Mouse (Mus musculus) CH12.LX (cell line): ENCODE measurements around the gene Dhx16. TPM values are rescaled to one million over a fixed set of nuclear protein-coding genes. Genes with fewer than 3 reads are reported as not detected.

Experiments used
- DNase-seq: peaks from one replicate; pipeline ENCODE4 v3.0.0-alpha.2; 2013; ENCODE audit errors: extremely low read depth
- H3K27ac ChIP-seq: 2 replicates; pipeline ENCODE4 v1.5.1; 2012; ENCODE audit warnings: low read depth, mild to moderate bottlenecking, control low read depth, moderate library complexity; ENCODE audit not compliant: insufficient read depth
- H3K27me3 ChIP-seq: replicated peaks from 2 replicates; pipeline ENCODE3; 2012; ENCODE audit warnings: inconsistent platforms
- H3K36me3 ChIP-seq, 2 experiments: replicated peaks in 1 of 2; 2 replicates each; pipeline versions ENCODE3 to v1.6.1; 2012; ENCODE audit warnings: inconsistent platforms in 1 of 2, low read length in 1 of 2, mild to moderate bottlenecking in 1 of 2, mixed read lengths in 1 of 2, moderate library complexity in 1 of 2; ENCODE audit not compliant: control insufficient read depth in 1 of 2, insufficient read depth in 1 of 2
- H3K4me1 ChIP-seq, 2 experiments: 2 replicates each; pipeline ENCODE4 v1.6.1; 2012; ENCODE audit warnings: inconsistent platforms in 1 of 2, moderate library complexity in 1 of 2; ENCODE audit not compliant: insufficient read depth in 2 of 2, control insufficient read depth in 1 of 2
- H3K4me2 ChIP-seq: 2 replicates; pipeline ENCODE4 v1.6.1; 2012; ENCODE audit warnings: low read depth, mild to moderate bottlenecking, control low read depth; ENCODE audit not compliant: poor library complexity, insufficient read depth, severe bottlenecking
- H3K4me3 ChIP-seq, 3 experiments: fragments of 150-350 bp in 1 of 3; sonication (generic) in 1 of 3; replicated peaks in 1 of 3; 2 replicates each; pipeline versions ENCODE3 to v1.5.1; 2011 to 2012; ENCODE audit warnings: low read depth in 2 of 3, low read length in 2 of 3, mild to moderate bottlenecking in 2 of 3, moderate library complexity in 2 of 3, control low read depth in 1 of 3, improper control_type of control experiment in 1 of 3, inconsistent platforms in 1 of 3, mixed read lengths in 1 of 3; ENCODE audit not compliant: poor library complexity in 1 of 3
- H3K79me2 ChIP-seq: replicated peaks from 2 replicates; pipeline ENCODE4 v1.6.1; 2012; ENCODE audit warnings: mild to moderate bottlenecking, moderate library complexity; ENCODE audit not compliant: control insufficient read depth, poor library complexity, insufficient read depth, severe bottlenecking; ENCODE audit errors: extremely low read depth
- H3K9ac ChIP-seq: 2 replicates; pipeline ENCODE4 v1.6.1; 2012; ENCODE audit warnings: low read depth, mild to moderate bottlenecking, control low read depth, moderate library complexity; ENCODE audit not compliant: insufficient read depth
- H3K9me3 ChIP-seq: replicated peaks from 2 replicates; pipeline ENCODE3; 2012; ENCODE audit warnings: low read length, inconsistent platforms, mixed read lengths
- CHD1 ChIP-seq: IDR thresholded peaks from 2 replicates; pipeline ENCODE4 v1.6.1; 2012; ENCODE audit warnings: low read depth, low read length, improper control_type of control experiment, inconsistent platforms
- CHD2 ChIP-seq: IDR thresholded peaks from 2 replicates; pipeline ENCODE4 v1.6.1; 2011; ENCODE audit warnings: low read length, improper control_type of control experiment
- ELF1 ChIP-seq: IDR thresholded peaks from 2 replicates; pipeline ENCODE4 v1.6.1; 2014; ENCODE audit warnings: low read depth, mild to moderate bottlenecking, inconsistent platforms, low read length, improper control_type of control experiment
- HCFC1 ChIP-seq: IDR thresholded peaks from 2 replicates; pipeline ENCODE4 v1.6.1; 2012; ENCODE audit warnings: low read depth, mild to moderate bottlenecking, inconsistent platforms, low read length, improper control_type of control experiment
- IRF4 ChIP-seq: IDR thresholded peaks from 2 replicates; pipeline ENCODE4 v1.6.1; 2014; ENCODE audit warnings: low read depth, mild to moderate bottlenecking, inconsistent platforms, low read length, improper control_type of control experiment
- JUN ChIP-seq: IDR thresholded peaks from 2 replicates; pipeline ENCODE4 v1.6.1; 2011; ENCODE audit warnings: low read depth, mild to moderate bottlenecking, low read length, improper control_type of control experiment, moderate library complexity; ENCODE audit not compliant: insufficient read depth
- MAFK ChIP-seq: IDR thresholded peaks from 2 replicates; pipeline ENCODE4 v1.6.1; 2011; ENCODE audit warnings: low read length, improper control_type of control experiment; ENCODE audit not compliant: insufficient replicate concordance
- MEF2A ChIP-seq: IDR thresholded peaks from 2 replicates; pipeline ENCODE4 v1.6.1; 2014; ENCODE audit warnings: low read depth, mild to moderate bottlenecking, inconsistent platforms, low read length, improper control_type of control experiment, borderline replicate concordance
- MXI1 ChIP-seq: IDR thresholded peaks from 2 replicates; pipeline ENCODE4 v1.6.1; 2011; ENCODE audit warnings: mild to moderate bottlenecking, low read depth, low read length, improper control_type of control experiment
- MYC ChIP-seq: IDR thresholded peaks from 2 replicates; pipeline ENCODE4 v1.6.1; 2011; ENCODE audit warnings: low read depth, mild to moderate bottlenecking, improper control_type of control experiment, low read length
- NELFE ChIP-seq: IDR thresholded peaks from 2 replicates; pipeline ENCODE4 v1.6.1; 2011; ENCODE audit warnings: low read depth, low read length, improper control_type of control experiment
- NRF1 ChIP-seq: IDR thresholded peaks from 2 replicates; pipeline ENCODE4 v1.6.1; 2014; ENCODE audit warnings: low read depth, mild to moderate bottlenecking, inconsistent platforms, low read length, improper control_type of control experiment, moderate library complexity
- POLR2A ChIP-seq: IDR thresholded peaks from 2 replicates; pipeline ENCODE4 v1.6.1; 2011; ENCODE audit warnings: low read depth, mild to moderate bottlenecking, improper control_type of control experiment, low read length
- POLR2AphosphoS2 ChIP-seq: IDR thresholded peaks from 2 replicates; pipeline ENCODE4 v1.6.1; 2011; ENCODE audit warnings: low read depth, low read length, improper control_type of control experiment
- RCOR1 ChIP-seq: conservative IDR thresholded peaks from 2 replicates; pipeline ENCODE4 v1.6.1; 2012; ENCODE audit warnings: low read depth, mild to moderate bottlenecking, inconsistent platforms, low read length, improper control_type of control experiment
- SIN3A ChIP-seq: IDR thresholded peaks from 2 replicates; pipeline ENCODE4 v1.6.1; 2012; ENCODE audit warnings: low read length, improper control_type of control experiment, inconsistent platforms
- TBP ChIP-seq: conservative IDR thresholded peaks from 2 replicates; pipeline ENCODE4 v1.6.1; 2011; ENCODE audit warnings: low read depth, low read length, improper control_type of control experiment
- UBTF ChIP-seq: IDR thresholded peaks from 2 replicates; pipeline ENCODE4 v1.6.1; 2012; ENCODE audit warnings: low read depth, mild to moderate bottlenecking, inconsistent platforms, low read length, improper control_type of control experiment, moderate library complexity
- USF1 ChIP-seq: IDR thresholded peaks from 2 replicates; pipeline ENCODE4 v1.6.1; 2014; ENCODE audit warnings: low read depth, mild to moderate bottlenecking, inconsistent platforms, low read length, improper control_type of control experiment
- ZC3H11A ChIP-seq: IDR thresholded peaks from 2 replicates; pipeline ENCODE4 v1.6.1; 2012; ENCODE audit warnings: low read depth, mild to moderate bottlenecking, inconsistent platforms, low read length, improper control_type of control experiment
- ZMIZ1 ChIP-seq: IDR thresholded peaks from 2 replicates; pipeline ENCODE4 v1.6.1; 2012; ENCODE audit warnings: low read depth, mild to moderate bottlenecking, inconsistent platforms, low read length, improper control_type of control experiment
- ZNF384 ChIP-seq: IDR thresholded peaks from 2 replicates; pipeline ENCODE4 v1.6.1; 2012; ENCODE audit warnings: low read depth, low read length, improper control_type of control experiment, inconsistent platforms
- dilution Hi-C: fragments of 300-500 bp; cut with MboI; formaldehyde crosslinking; loops from 2 replicates; pipeline ENCODE4 v1.14.3; 2020; ENCODE audit warnings: low sequenced_read_pairs; ENCODE audit not compliant: extremely low pct_unique_long_range_greater_than_20kb, extremely low pct_ligation_motif_present
- in situ Hi-C: fragments of 300-500 bp; cut with MboI; formaldehyde crosslinking; loops from 3 replicates; pipeline ENCODE4 v1.14.3; 2019; ENCODE audit warnings: low sequenced_read_pairs, low pct_ligation_motif_present, low pct_unique_long_range_greater_than_20kb, mixed read lengths
- polyA plus RNA-seq: library from polyadenylated mRNA; unstranded; fragments of >175 nt; gene quantifications from 2 replicates; pipeline ENCODE4 v1.2.1, GENCODE M21; 2012; ENCODE audit warnings: low read depth; ENCODE audit not compliant: insufficient read length
- total RNA-seq, 2 experiments: library from RNA; depleted of rRNA; stranded (reverse); fragments of 300-350 nt in 1 of 2; fragments of >200 nt in 1 of 2; gene quantifications; 2 replicates each; pipeline ENCODE4 v1.2.3; 2012 to 2014

Dhx16 gene
- total and polyA plus RNA-seq, 3 experiments, result 74.8 to 107 (median 75.3) TPM

- in situ Hi-C loops, result loop anchor here (5.0 kb wide), 1 partner anchor 37 kb away; the partner anchor contains the start of gene Tubb5
- no peak for TF ChIP-seq ZNF384
- no peak for TF ChIP-seq MEF2A
- TF ChIP-seq CHD2, result no peak
- TF ChIP-seq USF1, result no peak
- TF ChIP-seq ZMIZ1, result no peak
- TF ChIP-seq UBTF, result no peak
- TF ChIP-seq CHD1, result no peak
- no peak for TF ChIP-seq SIN3A
- no peak for TF ChIP-seq POLR2A
- no peak for TF ChIP-seq MXI1
- no peak for TF ChIP-seq JUN
- no peak for TF ChIP-seq NRF1
- TF ChIP-seq POLR2AphosphoS2, result no peak
- no peak for TF ChIP-seq MYC
- no peak for TF ChIP-seq ELF1
- TF ChIP-seq MAFK, result no peak
- no peak for TF ChIP-seq RCOR1
- TF ChIP-seq ZC3H11A, result no peak
- no peak for TF ChIP-seq TBP
Observed at GRCm38 (mm10) chr17:35874721-35875120, 4.9 kb upstream of the Dhx16 start.

GRCm38 (mm10) chr17:35882924-35883323, 3.3 kb downstream of the Dhx16 start:
- Histone ChIP-seq H3K9me3 (no peaks in the 10 kb centered on the region), H3K4me1 (peaks cover 5 to 16% of the 10 kb centered on the region in 2 experiments), H3K79me2 (peaks cover 20% of the 10 kb centered on the region), H3K27ac (no peak overlapping the region), H3K36me3 (peaks cover 61 to 71% of the 10 kb centered on the region in 2 experiments), H3K9ac (no peak overlapping the region), H3K4me2 (no peak overlapping the region), H3K4me3 (no peak overlapping the region), H3K27me3 (no peaks in the 10 kb centered on the region)
- no peak for DNase-seq
- in situ Hi-C loops, result no loop called here
- dilution Hi-C loops, result no loop called here
- TF ChIP-seq NRF1 (no peak), ELF1 (no peak), TBP (no peak), USF1 (no peak), UBTF (no peak), IRF4 (no peak), CHD2 (no peak), NELFE (no peak), ZC3H11A (no peak), HCFC1 (no peak), MXI1 (no peak), MYC (no peak)

More at GRCm38 (mm10) chr17:35874721-35875120, 4.9 kb upstream of the Dhx16 start:
- dilution Hi-C loops, result no loop called here
- Histone ChIP-seq H3K9ac (no peak overlapping the region), H3K36me3 (peaks cover 19 to 49% of the 10 kb centered on the region in 2 experiments), H3K4me1 (peaks cover 0 to 27% of the 10 kb centered on the region in 2 experiments; a peak in 2 of 4 replicates), H3K4me2 (no peak overlapping the region), H3K27me3 (no peaks in the 10 kb centered on the region), H3K4me3 (no peak overlapping the region), H3K79me2 (peaks cover 28% of the 10 kb centered on the region), H3K9me3 (peaks cover 4% of the 10 kb centered on the region), H3K27ac (no peak overlapping the region)
- DNase-seq, result no peak
